ENCODE assay signal across 9 mouse cellular contexts in the genomic region with DNA sequence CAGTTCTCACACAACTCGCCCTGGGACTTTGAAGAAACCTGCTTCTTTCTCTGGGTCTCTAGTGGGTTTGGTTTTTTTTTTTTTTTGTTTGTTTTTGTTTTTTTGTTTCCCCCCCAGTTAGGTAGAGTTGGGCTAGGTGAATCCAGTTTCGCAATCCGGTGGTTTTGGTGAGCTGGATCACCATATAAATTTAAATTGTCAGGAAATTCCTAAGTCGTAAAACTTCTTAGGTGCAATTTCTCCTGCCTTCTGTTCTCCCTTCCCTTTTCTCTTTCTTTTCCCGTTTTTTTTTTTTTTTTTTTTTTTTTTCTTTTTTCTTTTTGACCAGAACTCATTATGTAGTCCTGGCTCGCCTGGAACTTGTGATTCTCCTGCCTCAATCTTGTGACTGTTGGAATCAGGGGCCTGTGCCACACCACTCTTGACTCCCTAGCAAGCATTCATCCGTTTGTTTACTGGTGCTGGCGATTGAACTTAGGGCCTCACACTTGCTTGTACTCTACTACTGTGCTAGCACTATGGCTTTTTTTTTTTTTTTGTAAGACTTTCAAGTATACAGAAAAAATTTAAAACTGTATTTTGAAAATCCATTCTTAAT. TPM values are rescaled to one million over a fixed set of nuclear protein-coding genes. Genes with fewer than 3 reads are reported as not detected.
DNase-seq lines count a peak whose midpoint lies in the region; ATAC-seq and TF ChIP-seq lines count a peak whose summit lies in the region.
"Had no signal": no experiment of that assay in that cellular context is flagged by ENCODE, and none has a peak within 500 bp of the region (broad histone marks: within the 10 kb centered on the region; RNA-seq: fewer than 3 reads in every experiment).

No protein-coding gene starts in this region.

- no peak for ATAC-seq in lung, embryonic 14.5 days (ENCODE audit: insufficient read depth)
- no peak for ATAC-seq in hindbrain, postnatal 0 days
- no peak for ATAC-seq in neural tube, embryonic 13.5 days (ENCODE audit: low read depth)
- ATAC-seq in granulocyte monocyte progenitor cell, adult 5-6 weeks (replicated peaks; ENCODE audit: poor library complexity, severe bottlenecking): no peak

- H3K9ac ChIP-seq in lung, embryonic 14.5 days: peak overlapping the region; percentile 87
- H3K9ac ChIP-seq in hindbrain, postnatal 0 days (replicated peaks; ENCODE audit: low read length): peak overlapping the region; percentile 85; the same call in 1 of the 2 replicates
- peak overlapping the region; percentile 84 for H3K9ac ChIP-seq in neural tube, embryonic 13.5 days

- no peaks in the 10 kb centered on the region for H3K4me1 ChIP-seq in lung, embryonic 14.5 days (ENCODE audit: insufficient read depth)
- no peaks in the 10 kb centered on the region for H3K4me1 ChIP-seq in hindbrain, postnatal 0 days (ENCODE audit: insufficient read depth, low read length)
- peaks cover 11% of the 10 kb centered on the region; the same call in 1 of the 2 replicates for H3K4me1 ChIP-seq in neural tube, embryonic 13.5 days (replicated peaks)

- peaks cover 5% of the 10 kb centered on the region; the same call in 1 of the 2 replicates for H3K27me3 ChIP-seq in lung, embryonic 14.5 days (ENCODE audit: insufficient read depth, low read length)
- H3K27me3 ChIP-seq in hindbrain, postnatal 0 days (ENCODE audit: insufficient read depth, low read length): peaks cover 10% of the 10 kb centered on the region; the same call in 1 of the 2 replicates
- peaks cover 25% of the 10 kb centered on the region for H3K27me3 ChIP-seq in neural tube, embryonic 13.5 days

- peak overlapping the region; percentile 82 for H3K27ac ChIP-seq in lung, embryonic 14.5 days (ENCODE audit: low read depth)
- no peak overlapping the region for H3K27ac ChIP-seq in hindbrain, postnatal 0 days
- H3K27ac ChIP-seq in neural tube, embryonic 13.5 days (replicated peaks): peak overlapping the region; percentile 89

- H3K36me3 ChIP-seq in lung, embryonic 14.5 days (ENCODE audit: insufficient read depth): no peaks in the 10 kb centered on the region
- no peaks in the 10 kb centered on the region for H3K36me3 ChIP-seq in hindbrain, postnatal 0 days (ENCODE audit: insufficient read depth, low read length)
- peaks cover 8% of the 10 kb centered on the region; the same call in 1 of the 2 replicates for H3K36me3 ChIP-seq in neural tube, embryonic 13.5 days

- no peak for TF ChIP-seq CTCF in lung, embryonic 14.5 days (IDR thresholded peaks at IDR 0.05; ENCODE audit: low read depth)
- no peak for TF ChIP-seq CTCF in hindbrain, postnatal 0 days (IDR thresholded peaks at IDR 0.05; ENCODE audit: low read depth)

- peak overlapping the region; percentile 73 for H3K4me2 ChIP-seq in lung, embryonic 14.5 days
- H3K4me2 ChIP-seq in hindbrain, postnatal 0 days (ENCODE audit: low read depth, low read length): peak overlapping the region; percentile 58
- peak overlapping the region; percentile 71 for H3K4me2 ChIP-seq in neural tube, embryonic 13.5 days

- peak overlapping the region; percentile 87 for H3K4me3 ChIP-seq in lung, embryonic 14.5 days (ENCODE audit: low read depth, low read length)
- peak overlapping the region; percentile 78 for H3K4me3 ChIP-seq in hindbrain, postnatal 0 days (ENCODE audit: low read length)
- peak overlapping the region; percentile 80 for H3K4me3 ChIP-seq in neural tube, embryonic 13.5 days

- H3K9me3 ChIP-seq in lung, embryonic 14.5 days (ENCODE audit: low read depth, low read length): no peaks in the 10 kb centered on the region
- no peaks in the 10 kb centered on the region for H3K9me3 ChIP-seq in hindbrain, postnatal 0 days (ENCODE audit: low read length)
- no peaks in the 10 kb centered on the region for H3K9me3 ChIP-seq in neural tube, embryonic 13.5 days

- WGBS in lung, embryonic 14.5 days: 5% methylated on average over 8 of the region's 8 CpGs
- 10% methylated on average over 8 of the region's 8 CpGs for WGBS in hindbrain, postnatal 0 days
- WGBS in neural tube, embryonic 13.5 days: 4% methylated on average over 8 of the region's 8 CpGs

- peak; percentile 15 for DNase-seq in lung, embryonic 14.5 days
- DNase-seq in lung, postnatal 25 days (ENCODE audit: low spot score): no peak
- DNase-seq in embryo, embryonic 10.5 days (ENCODE audit: low spot score): peak; percentile 46
- DNase-seq in hindbrain, postnatal 0 days (ENCODE audit: low spot score): no peak
- DNase-seq in thymus, postnatal 4 days: no peak
- DNase-seq in kidney, postnatal 25 days: no peak
- DNase-seq: cerebellum, adult 11 months had no signal

RNA-seq across cellular contexts. Expression of gene Hacd2, which starts 1.0 kb away (rescaled TPM):
- polyA plus RNA-seq in lung, embryonic 14.5 days (2014; fragmentation: Nextera tagmentation; extraction: Ambion mirVana): 49.7 and 50.8 TPM in 2 replicates
- total RNA-seq in hindbrain, postnatal 0 days (2014; rRNA removed): 11.7 and 13.1 TPM in 2 replicates
- 60.0 and 61.4 TPM in 2 replicates for polyA plus RNA-seq in hindbrain, postnatal 0 days (2015; fragmentation: Nextera tagmentation; extraction: Ambion mirVana)
- 39.5 and 50.2 TPM in 2 replicates for polyA plus RNA-seq in neural tube, embryonic 13.5 days (2015; fragmentation: Nextera tagmentation; extraction: Ambion mirVana)
- total RNA-seq in granulocyte monocyte progenitor cell, adult 5-6 weeks (2014; fragmentation: Nextera tagmentation): 28.6 and 28.8 TPM in 2 replicates
- 8.7 and 9.6 TPM in 2 replicates for total RNA-seq in granulocyte monocyte progenitor cell, adult 5-6 weeks (2017)

Comparison
In these comparisons a context has a peak if more than half of its experiments do, and no peak if none do; other contexts are left out.
1. DNase-seq: peak in lung, embryonic 14.5 days (single experiment) and embryo, embryonic 10.5 days (single experiment); none in lung, postnatal 25 days (single experiment), hindbrain, postnatal 0 days (single experiment), thymus, postnatal 4 days (single experiment) and kidney, postnatal 25 days (0 of 2).
2. Peak in every context shown above with its lines, with median percentiles within 50 percentile points of each other: H3K4me2 ChIP-seq, H3K4me3 ChIP-seq and H3K9ac ChIP-seq.